Mouse (Mus musculus) urinary bladder, postnatal 36 days (tissue): ENCODE data around the gene Rbm24.

Source experiments
- DNase-seq, 2 experiments: peaks; one replicate each; pipeline ENCODE4 v3.0.0; 2022; ENCODE audit warnings: low spot score in 2 of 2, mixed read lengths in 1 of 2

Gene Rbm24

GRCm38 (mm10) chr13:46418141-46418601 lies at the start of gene Rbm24:
Gene Rbm24 (plus strand): TSS chr13:46418434.
- peak in 1 of 2 experiments; percentile 9 for DNase-seq

GRCm38 (mm10) chr13:46372884-46373283 lies 45.4 kb upstream of the Rbm24 start:
- no peak for DNase-seq

GRCm38 (mm10) chr13:46375371-46375770 lies 42.9 kb upstream of the Rbm24 start:
- DNase-seq = no peak

- DNase-seq = no peak
Measured at GRCm38 (mm10) chr13:46387396-46387795, 30.8 kb upstream of the Rbm24 start.

GRCm38 (mm10) chr13:46391654-46392053 lies 26.6 kb upstream of the Rbm24 start:
- no peak for DNase-seq

- no peak for DNase-seq
Measured at GRCm38 (mm10) chr13:46392893-46393292, 25.3 kb upstream of the Rbm24 start.

GRCm38 (mm10) chr13:46393936-46394335 lies 24.3 kb upstream of the Rbm24 start:
- DNase-seq = no peak

- no peak for DNase-seq
Measured at GRCm38 (mm10) chr13:46397235-46397634, 21.0 kb upstream of the Rbm24 start.

GRCm38 (mm10) chr13:46407151-46407550 lies 11.1 kb upstream of the Rbm24 start:
- DNase-seq = no peak

- DNase-seq = no peak
Measured at GRCm38 (mm10) chr13:46412247-46412646, 6.0 kb upstream of the Rbm24 start.

GRCm38 (mm10) chr13:46413588-46413987 lies 4.6 kb upstream of the Rbm24 start:
- no peak for DNase-seq

- no peak for DNase-seq
Measured at GRCm38 (mm10) chr13:46414050-46414449, 4.2 kb upstream of the Rbm24 start.

GRCm38 (mm10) chr13:46416021-46416420 lies 2.2 kb upstream of the Rbm24 start:
- DNase-seq = no peak

- no peak for DNase-seq
Measured at GRCm38 (mm10) chr13:46417594-46417993, 640 bp upstream of the Rbm24 start.

GRCm38 (mm10) chr13:46418731-46419545 lies 704 bp downstream of the Rbm24 start:
- peak in 1 of 2 experiments; percentile 2 for DNase-seq

GRCm38 (mm10) chr13:46419648-46420047 lies 1.4 kb downstream of the Rbm24 start:
- DNase-seq = no peak

- no peak for DNase-seq
Measured at GRCm38 (mm10) chr13:46420095-46420494, 1.9 kb downstream of the Rbm24 start.

GRCm38 (mm10) chr13:46423805-46424204 lies 5.6 kb downstream of the Rbm24 start:
- DNase-seq = no peak

- no peak for DNase-seq
Measured at GRCm38 (mm10) chr13:46424376-46424775, 6.1 kb downstream of the Rbm24 start.

GRCm38 (mm10) chr13:46426651-46427269 lies 8.5 kb downstream of the Rbm24 start:
- DNase-seq = no peak

- DNase-seq = no peak
Measured at GRCm38 (mm10) chr13:46428964-46429363, 10.7 kb downstream of the Rbm24 start.

GRCm38 (mm10) chr13:46429866-46430265 lies 11.6 kb downstream of the Rbm24 start:
- DNase-seq = no peak
